Mouse (Mus musculus): ENCODE results near the gene Abca15. TPM values are rescaled to one million over a fixed set of nuclear protein-coding genes. Genes with fewer than 3 reads are reported as not detected.

Gene Abca15
- not detected for polyA plus RNA-seq (2017; shearing (Covaris generic))

GRCm38 (mm10) chr7:120328087-120328793 is at the start of gene Abca15:
Gene Abca15 (plus strand): TSS chr7:120328670.

GRCm38 (mm10) chr7:120409447-120409846 is 81.0 kb downstream of the Abca15 start, which contains the start of gene Abca16:
Gene Abca16 (plus strand): TSS chr7:120409647.

Other genes with a start within 250 kb of the Abca15 start
- gene Dnah3, start 233.4 kb upstream of the Abca15 start, polyA plus RNA-seq (2017; shearing (Covaris generic)): 0.04 TPM
- gene Tmem159, start 226.3 kb upstream of the Abca15 start, polyA plus RNA-seq (2017; shearing (Covaris generic)): 2.6 TPM
- gene Zp2, start 183.4 kb upstream of the Abca15 start, polyA plus RNA-seq (2017; shearing (Covaris generic)): not detected
- not detected for gene Anks4b, start 154.8 kb upstream of the Abca15 start, polyA plus RNA-seq (2017; shearing (Covaris generic))
- not detected for gene Crym, start 126.6 kb upstream of the Abca15 start, polyA plus RNA-seq (2017; shearing (Covaris generic))
- gene Abca14, start 124.7 kb upstream of the Abca15 start, polyA plus RNA-seq (2017; shearing (Covaris generic)): not detected
- gene Abca16, start 81.0 kb downstream of the Abca15 start, polyA plus RNA-seq (2017; shearing (Covaris generic)): 0.04 TPM

Data from CD4-positive, CD25-positive, alpha-beta regulatory T cell (primary cell).